Mouse (Mus musculus): ENCODE data around the gene Msmo1. TPM values are rescaled to one million over a fixed set of nuclear protein-coding genes. Genes with fewer than 3 reads are reported as not detected.
A peak's percentile ranks its signal among the peaks of the same experiment; 100 is the strongest.

Msmo1 gene
- total and polyA plus RNA-seq, 2 experiments from 2014 or later, result 33.3 to 41.2 TPM

DNA sequence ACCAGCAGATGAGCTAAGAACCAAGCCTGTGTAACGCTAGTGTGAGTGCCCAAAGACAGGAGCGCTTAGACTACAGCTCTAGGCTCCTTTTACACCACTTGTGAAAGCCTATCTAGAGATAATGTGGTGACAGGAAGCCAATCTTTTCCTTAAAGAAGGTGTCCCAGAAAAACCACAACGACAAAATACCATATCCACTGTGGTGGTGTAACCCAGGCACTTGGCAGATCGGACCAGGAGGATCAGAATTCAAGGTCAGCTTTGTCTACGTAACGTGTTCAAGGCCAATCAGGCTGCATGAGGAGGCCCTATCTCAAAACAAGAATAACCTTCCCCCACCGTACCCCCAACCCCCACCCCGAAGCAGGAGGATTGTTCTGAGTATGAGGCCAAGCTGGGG, 1.6 kb upstream of the Msmo1 start:
- H3K36me3 ChIP-seq (replicated peaks; ENCODE audit: control insufficient read depth, insufficient read depth, low read length), result peaks cover 8% of the 10 kb centered on the region; the same call in 1 of the 2 replicates
- DNase-seq (ENCODE audit: low spot score), result no peak

DNA sequence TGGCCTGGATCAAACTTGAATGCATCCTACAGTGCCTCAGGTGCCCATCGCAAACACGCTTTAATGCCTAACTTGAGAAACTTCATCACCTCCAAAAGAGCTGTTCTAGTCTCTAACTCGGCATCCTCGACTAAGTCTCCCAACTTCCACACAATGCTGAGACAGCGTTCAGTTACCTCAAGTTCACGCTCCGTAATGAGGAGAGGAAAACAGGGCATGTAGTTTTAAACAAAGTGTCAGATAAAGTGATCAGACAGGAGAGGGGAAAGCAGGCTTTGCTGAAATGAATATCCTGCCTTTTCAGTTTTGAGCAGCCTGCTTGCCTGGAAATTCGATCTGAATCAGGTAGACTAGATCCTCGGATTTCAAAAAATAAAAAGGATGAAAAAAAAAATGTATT, 996 bp downstream of the Msmo1 start:
- DNase-seq (ENCODE audit: low spot score) (no peak), ATAC-seq (ENCODE audit: insufficient read depth, low read depth) (no peak)
- no peak for TF ChIP-seq EP300 (IDR thresholded peaks at IDR 0.05; ENCODE audit: low read depth)
- TF ChIP-seq CTCF (IDR thresholded peaks at IDR 0.05; ENCODE audit: low read depth), result no peak
- 11% methylated on average over 9 of the region's 9 CpGs for WGBS
- no peak overlapping the region for H3K27ac ChIP-seq (ENCODE audit: low read depth)
- peak overlapping the region; percentile 66 for H3K9ac ChIP-seq (replicated peaks; ENCODE audit: low read depth, low read length)
- no peaks in the 10 kb centered on the region for H3K9me3 ChIP-seq (replicated peaks; ENCODE audit: control insufficient read depth, low read length)
- H3K4me3 ChIP-seq (ENCODE audit: low read depth, low read length), result peak overlapping the region; percentile 76
- H3K36me3 ChIP-seq (replicated peaks; ENCODE audit: control insufficient read depth, insufficient read depth, low read length), result peaks cover 18% of the 10 kb centered on the region
- peaks cover 4% of the 10 kb centered on the region; the same call in 1 of the 2 replicates for H3K4me1 ChIP-seq (ENCODE audit: control insufficient read depth, insufficient read depth)
- peak overlapping the region; percentile 78 for H3K4me2 ChIP-seq (ENCODE audit: low read depth, low read length)
- H3K27me3 ChIP-seq (ENCODE audit: control insufficient read depth, insufficient read depth, low read length), result no peaks in the 10 kb centered on the region

More for the DNA sequence above, 1.6 kb upstream of the Msmo1 start:
- Histone ChIP-seq H3K4me2 (ENCODE audit: low read depth, low read length) (no peak overlapping the region), H3K9me3 (replicated peaks; ENCODE audit: control insufficient read depth, low read length) (no peaks in the 10 kb centered on the region), H3K4me1 (ENCODE audit: control insufficient read depth, insufficient read depth) (peaks cover 14% of the 10 kb centered on the region; the same call in 1 of the 2 replicates), H3K27ac (ENCODE audit: low read depth) (no peak overlapping the region), H3K4me3 (ENCODE audit: low read depth, low read length) (no peak overlapping the region), H3K27me3 (ENCODE audit: control insufficient read depth, insufficient read depth, low read length) (no peaks in the 10 kb centered on the region), H3K9ac (replicated peaks; ENCODE audit: low read depth, low read length) (no peak overlapping the region)
- ATAC-seq (ENCODE audit: insufficient read depth, low read depth), result no peak
- 64% methylated on average over 8 of the region's 8 CpGs for WGBS
- no peak for TF ChIP-seq EP300 (IDR thresholded peaks at IDR 0.05; ENCODE audit: low read depth)
- TF ChIP-seq CTCF (IDR thresholded peaks at IDR 0.05; ENCODE audit: low read depth), result no peak

GRCm38 (mm10) chr8:64728156-64728555, 5.4 kb downstream of the Msmo1 start:
- Histone ChIP-seq H3K27ac (ENCODE audit: low read depth) (no peak overlapping the region), H3K4me3 (ENCODE audit: low read depth, low read length) (no peak overlapping the region), H3K27me3 (ENCODE audit: control insufficient read depth, insufficient read depth, low read length) (no peaks in the 10 kb centered on the region), H3K9me3 (replicated peaks; ENCODE audit: control insufficient read depth, low read length) (no peaks in the 10 kb centered on the region), H3K4me1 (ENCODE audit: control insufficient read depth, insufficient read depth) (peaks cover 4% of the 10 kb centered on the region; the same call in 1 of the 2 replicates), H3K9ac (replicated peaks; ENCODE audit: low read depth, low read length) (no peak overlapping the region), H3K36me3 (replicated peaks; ENCODE audit: control insufficient read depth, insufficient read depth, low read length) (peaks cover 53% of the 10 kb centered on the region), H3K4me2 (ENCODE audit: low read depth, low read length) (no peak overlapping the region)
- 93% methylated on average over 7 of the region's 7 CpGs for WGBS
- ATAC-seq (ENCODE audit: insufficient read depth, low read depth), result no peak
- TF ChIP-seq EP300 (IDR thresholded peaks at IDR 0.05; ENCODE audit: low read depth) (no peak), CTCF (IDR thresholded peaks at IDR 0.05; ENCODE audit: low read depth) (no peak)
- DNase-seq (ENCODE audit: low spot score), result no peak

GRCm38 (mm10) chr8:64726190-64726695, 7.3 kb downstream of the Msmo1 start:
- H3K9ac ChIP-seq (replicated peaks; ENCODE audit: low read depth, low read length), result no peak overlapping the region
- DNase-seq (ENCODE audit: low spot score) (no peak), ATAC-seq (ENCODE audit: insufficient read depth, low read depth) (no peak)
- H3K4me2 ChIP-seq (ENCODE audit: low read depth, low read length), result no peak overlapping the region
- H3K36me3 ChIP-seq (replicated peaks; ENCODE audit: control insufficient read depth, insufficient read depth, low read length), result peaks cover 65% of the 10 kb centered on the region
- no peak overlapping the region for H3K4me3 ChIP-seq (ENCODE audit: low read depth, low read length)
- H3K27me3 ChIP-seq (ENCODE audit: control insufficient read depth, insufficient read depth, low read length), result no peaks in the 10 kb centered on the region
- no peaks in the 10 kb centered on the region for H3K4me1 ChIP-seq (ENCODE audit: control insufficient read depth, insufficient read depth)
- WGBS, result 71% methylated on average over 4 of the region's 4 CpGs
- TF ChIP-seq EP300 (IDR thresholded peaks at IDR 0.05; ENCODE audit: low read depth) (no peak), CTCF (IDR thresholded peaks at IDR 0.05; ENCODE audit: low read depth) (no peak)
- H3K9me3 ChIP-seq (replicated peaks; ENCODE audit: control insufficient read depth, low read length), result no peaks in the 10 kb centered on the region
- no peak overlapping the region for H3K27ac ChIP-seq (ENCODE audit: low read depth)

GRCm38 (mm10) chr8:64723206-64723605, 10.4 kb downstream of the Msmo1 start:
- H3K4me2 ChIP-seq (ENCODE audit: low read depth, low read length), result no peak overlapping the region
- TF ChIP-seq CTCF (IDR thresholded peaks at IDR 0.05; ENCODE audit: low read depth) (no peak), EP300 (IDR thresholded peaks at IDR 0.05; ENCODE audit: low read depth) (no peak)

DNA sequence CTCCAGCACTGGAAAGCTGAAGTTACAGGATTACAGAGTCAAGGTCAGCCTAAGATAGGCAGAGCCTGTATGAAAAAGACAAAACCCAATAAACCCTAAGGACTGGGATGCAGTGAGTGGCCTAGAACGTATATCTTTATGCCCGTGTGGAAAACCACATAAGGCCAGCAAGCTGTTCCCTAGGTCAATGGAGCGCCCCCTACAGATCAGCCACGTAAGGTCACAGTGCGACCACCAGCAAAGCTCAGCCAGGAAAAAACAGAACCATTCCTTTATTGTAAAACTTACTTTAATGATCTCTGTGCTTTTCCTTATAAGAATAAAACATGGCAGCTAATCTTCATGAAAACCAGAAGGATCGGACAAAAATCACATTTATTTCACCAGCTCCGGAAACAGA, 15.7 kb downstream of the Msmo1 start:
- TF ChIP-seq EP300 (IDR thresholded peaks at IDR 0.05; ENCODE audit: low read depth) (no peak), CTCF (IDR thresholded peaks at IDR 0.05; ENCODE audit: low read depth) (no peak)
- DNase-seq (ENCODE audit: low spot score) (no peak), ATAC-seq (ENCODE audit: insufficient read depth, low read depth) (no peak)
- Histone ChIP-seq H3K4me2 (ENCODE audit: low read depth, low read length) (no peak overlapping the region), H3K4me1 (ENCODE audit: control insufficient read depth, insufficient read depth) (no peaks in the 10 kb centered on the region), H3K27ac (ENCODE audit: low read depth) (no peak overlapping the region), H3K9ac (replicated peaks; ENCODE audit: low read depth, low read length) (no peak overlapping the region), H3K27me3 (ENCODE audit: control insufficient read depth, insufficient read depth, low read length) (no peaks in the 10 kb centered on the region), H3K36me3 (replicated peaks; ENCODE audit: control insufficient read depth, insufficient read depth, low read length) (peaks cover 38% of the 10 kb centered on the region), H3K9me3 (replicated peaks; ENCODE audit: control insufficient read depth, low read length) (no peaks in the 10 kb centered on the region), H3K4me3 (ENCODE audit: low read depth, low read length) (no peak overlapping the region)
- WGBS, result 82% methylated on average over 7 of the region's 7 CpGs

More at GRCm38 (mm10) chr8:64723206-64723605, 10.4 kb downstream of the Msmo1 start:
- no peaks in the 10 kb centered on the region for H3K27me3 ChIP-seq (ENCODE audit: control insufficient read depth, insufficient read depth, low read length)
- H3K27ac ChIP-seq (ENCODE audit: low read depth), result no peak overlapping the region
- DNase-seq (ENCODE audit: low spot score), result no peak
- WGBS, result 80% methylated on average over 2 of the region's 2 CpGs
- H3K4me1 ChIP-seq (ENCODE audit: control insufficient read depth, insufficient read depth), result no peaks in the 10 kb centered on the region
- no peak for ATAC-seq (ENCODE audit: insufficient read depth, low read depth)
- H3K36me3 ChIP-seq (replicated peaks; ENCODE audit: control insufficient read depth, insufficient read depth, low read length), result peaks cover 75% of the 10 kb centered on the region
- H3K9ac ChIP-seq (replicated peaks; ENCODE audit: low read depth, low read length), result no peak overlapping the region
- H3K4me3 ChIP-seq (ENCODE audit: low read depth, low read length), result no peak overlapping the region
- H3K9me3 ChIP-seq (replicated peaks; ENCODE audit: control insufficient read depth, low read length), result no peaks in the 10 kb centered on the region
